Mouse (Mus musculus) cerebellum, adult 2 months (tissue): ENCODE results near the gene Lgals8. TPM values are rescaled to one million over a fixed set of nuclear protein-coding genes. Genes with fewer than 3 reads are reported as not detected.

Source experiments
- DNase-seq, 2 experiments: peaks; one replicate each; pipeline ENCODE4 v3.0.0; 2021
- H3K27ac ChIP-seq: fragments of 200-500 bp; 2 replicates; pipeline ENCODE4 v1.5.1; 2012; ENCODE audit warnings: low read length, control low read depth, inconsistent platforms; ENCODE audit not compliant: insufficient read depth
- H3K27me3 ChIP-seq: fragments of 200-500 bp; 2 replicates; pipeline ENCODE4 v1.6.1; 2012; ENCODE audit warnings: inconsistent platforms, mild to moderate bottlenecking, low read length, moderate library complexity; ENCODE audit not compliant: control insufficient read depth, insufficient read depth
- H3K4me1 ChIP-seq: fragments of 200-500 bp; 2 replicates; pipeline ENCODE4 v1.6.1; 2011; ENCODE audit warnings: low read length; ENCODE audit not compliant: control insufficient read depth, insufficient read depth
- H3K4me3 ChIP-seq: fragments of 200-500 bp; replicated peaks from 2 replicates; pipeline ENCODE3; 2011; ENCODE audit warnings: mild to moderate bottlenecking, low read depth, low read length, control low read depth; ENCODE audit not compliant: insufficient read depth
- CTCF ChIP-seq: fragments of 200-500 bp; IDR thresholded peaks from 2 replicates; pipeline ENCODE4 v1.5.1; 2011; ENCODE audit warnings: low read depth, mild to moderate bottlenecking, control low read depth, low read length, moderate library complexity, borderline replicate concordance; ENCODE audit not compliant: insufficient read depth
- POLR2A ChIP-seq: fragments of 200-500 bp; IDR thresholded peaks from 2 replicates; pipeline ENCODE4 v1.6.1; 2011; ENCODE audit warnings: low read length, control low read depth, borderline replicate concordance; ENCODE audit not compliant: insufficient read depth
- WGBS: fragments of 180-500 bp; shearing (Covaris S2); methylation state at CpG from one replicate; pipeline ENCODE4 v1.1.7; 2018; 5-methylcytosine and 5-hydroxymethylcytosine counted together
- polyA plus RNA-seq: library from polyadenylated mRNA; depleted of rRNA; stranded (reverse); fragments of >200 nt; gene quantifications from 2 replicates; pipeline ENCODE4 v1.2.3, GENCODE M21; 2012

Lgals8 gene
- polyA plus RNA-seq, 1 experiment = 60.3 TPM

GRCm38 (mm10) chr13:12456711-12457110, 8.0 kb downstream of the Lgals8 start:
- H3K27ac ChIP-seq = no peak overlapping the region
- WGBS = 86% methylated on average over 7 of the region's 7 CpGs
- no peak overlapping the region for H3K4me3 ChIP-seq
- no peaks in the 10 kb centered on the region for H3K27me3 ChIP-seq
- peaks cover 15% of the 10 kb centered on the region for H3K4me1 ChIP-seq
- DNase-seq = no peak
- TF ChIP-seq CTCF = no peak
- no peak for TF ChIP-seq POLR2A

- Histone ChIP-seq H3K27me3 (no peaks in the 10 kb centered on the region), H3K4me3 (no peak overlapping the region), H3K27ac (no peak overlapping the region), H3K4me1 (peaks cover 15% of the 10 kb centered on the region)
- 69% methylated on average over 7 of the region's 7 CpGs for WGBS
- no peak for DNase-seq
- TF ChIP-seq CTCF (no peak), POLR2A (no peak)
These were observed 9.9 kb downstream of the Lgals8 start for GRCm38 (mm10) chr13:12454686-12455390.

- no peaks in the 10 kb centered on the region for H3K27me3 ChIP-seq
- H3K27ac ChIP-seq = peak overlapping the region; percentile 49
- no peak overlapping the region for H3K4me3 ChIP-seq
- TF ChIP-seq POLR2A (no peak), CTCF (no peak)
- 20% methylated on average over 14 of the region's 14 CpGs for WGBS
- H3K4me1 ChIP-seq = peaks cover 15% of the 10 kb centered on the region
- DNase-seq = peak; percentile 53 to 68
These were observed 11.6 kb downstream of the Lgals8 start for GRCm38 (mm10) chr13:12453150-12453549.

DNA sequence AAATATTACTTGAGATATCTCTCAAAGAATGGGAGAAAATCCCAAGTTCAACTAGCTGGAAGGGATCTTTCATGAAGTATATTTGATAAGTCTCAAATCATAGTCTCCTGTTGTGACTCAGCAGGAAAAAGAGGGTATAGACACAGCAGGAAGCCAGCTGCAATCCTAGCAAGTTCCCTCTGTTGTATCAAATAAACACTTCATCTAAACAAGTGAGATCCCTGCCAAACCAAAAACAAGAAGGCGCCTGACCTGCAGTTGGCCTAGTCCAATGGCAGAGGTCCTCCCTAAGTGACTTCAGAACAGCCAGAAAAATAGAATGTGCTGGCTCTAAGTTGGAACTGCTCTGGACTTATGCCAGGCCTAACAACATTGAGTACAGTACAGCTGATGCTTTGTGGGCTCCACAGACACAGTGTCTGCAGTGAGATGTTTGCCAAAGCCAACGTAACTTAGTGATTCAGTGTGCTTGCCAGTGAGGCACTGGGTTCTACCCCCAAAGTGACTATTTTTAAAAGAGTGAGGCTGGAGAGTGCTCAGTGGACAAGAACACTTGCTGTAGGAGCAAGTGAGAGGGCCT, 22.6 kb downstream of the Lgals8 start:
- TF ChIP-seq POLR2A (no peak), CTCF (no peak)
- no peak for DNase-seq
- no peaks in the 10 kb centered on the region for H3K27me3 ChIP-seq
- WGBS = 32% methylated on average over 2 of the region's 2 CpGs
- 0 out of 2 replicates have a peak overlapping the region, but pooled peaks have one; percentile 39 for H3K27ac ChIP-seq
- H3K4me1 ChIP-seq = no peaks in the 10 kb centered on the region
- H3K4me3 ChIP-seq = no peak overlapping the region

DNA sequence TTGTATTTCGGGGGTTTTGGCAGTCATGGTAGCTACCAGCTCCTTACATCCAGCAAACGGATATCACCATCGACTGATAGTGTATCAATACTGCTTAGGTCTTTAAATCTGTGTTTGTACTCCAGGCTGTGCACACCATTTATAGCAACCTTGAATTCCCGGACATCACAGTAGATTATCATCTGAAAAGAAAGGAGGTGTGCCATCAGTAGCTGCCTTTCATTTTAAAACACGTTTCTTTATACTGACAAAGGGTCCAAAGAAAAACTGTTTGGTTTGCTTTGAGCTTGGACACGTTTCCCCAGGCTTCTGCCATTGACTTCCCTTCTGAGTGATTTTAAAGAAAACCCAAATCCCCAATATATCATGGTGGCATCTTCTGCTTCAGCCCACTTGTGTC, 23.9 kb downstream of the Lgals8 start:
- no peak overlapping the region for H3K27ac ChIP-seq
- no peaks in the 10 kb centered on the region for H3K4me1 ChIP-seq
- no peak for DNase-seq
- 91% methylated on average over 6 of the region's 6 CpGs for WGBS
- no peak overlapping the region for H3K4me3 ChIP-seq
- H3K27me3 ChIP-seq = no peaks in the 10 kb centered on the region
- TF ChIP-seq POLR2A (no peak), CTCF (no peak)

DNA sequence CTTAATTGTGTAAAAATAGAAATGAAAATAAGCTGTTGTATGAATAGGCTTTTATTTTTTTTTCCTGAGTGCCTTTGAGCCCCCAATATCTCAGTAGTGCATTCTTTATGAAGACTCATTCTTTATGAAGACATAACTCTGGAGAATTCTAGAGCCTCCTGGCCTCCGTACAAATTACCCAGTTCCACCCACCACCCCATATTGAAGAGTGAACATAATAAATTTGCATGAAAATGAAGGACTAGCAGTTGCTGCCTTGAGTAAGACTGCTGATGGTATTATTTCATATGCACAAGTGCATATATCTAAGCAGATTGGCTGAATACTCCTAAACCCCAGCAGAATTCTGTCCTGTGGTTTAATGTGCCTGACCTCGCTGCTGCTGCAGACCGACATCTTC, 25.2 kb downstream of the Lgals8 start:
- WGBS = 86% methylated on average over 3 of the region's 3 CpGs
- no peak for DNase-seq
- Histone ChIP-seq H3K27me3 (no peaks in the 10 kb centered on the region), H3K4me1 (no peaks in the 10 kb centered on the region), H3K27ac (no peak overlapping the region), H3K4me3 (no peak overlapping the region)
- no peak for TF ChIP-seq POLR2A
- TF ChIP-seq CTCF = no peak

DNA sequence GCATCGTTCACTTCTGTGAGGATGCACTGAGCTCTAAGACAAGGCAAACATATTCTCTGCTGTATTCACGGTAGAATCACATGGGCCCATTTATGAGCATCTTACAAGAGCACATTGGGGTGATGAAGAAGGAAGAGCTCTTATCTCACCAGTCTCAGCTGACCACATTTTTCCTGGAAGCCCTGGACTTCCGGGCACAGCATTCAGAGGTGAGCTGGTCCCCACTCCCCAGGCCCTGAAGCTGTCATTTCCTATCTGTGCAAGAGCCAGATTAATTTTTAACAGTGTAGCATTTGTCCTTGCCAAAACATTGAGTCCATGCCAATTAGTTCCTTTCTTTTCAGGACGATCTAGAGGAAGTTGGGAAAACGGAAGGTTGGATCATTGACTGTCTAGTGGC, 30.9 kb downstream of the Lgals8 start:
- TF ChIP-seq CTCF (no peak), POLR2A (no peak)
- Histone ChIP-seq H3K27me3 (no peaks in the 10 kb centered on the region), H3K27ac (no peak overlapping the region), H3K4me3 (no peak overlapping the region), H3K4me1 (no peaks in the 10 kb centered on the region)
- DNase-seq = no peak
- WGBS = 77% methylated on average over 5 of the region's 5 CpGs

GRCm38 (mm10) chr13:12428556-12428955, 36.2 kb downstream of the Lgals8 start:
- no peak for TF ChIP-seq POLR2A
- no peak for TF ChIP-seq CTCF

More at GRCm38 (mm10) chr13:12428556-12428955, 36.2 kb downstream of the Lgals8 start:
- Histone ChIP-seq H3K4me3 (no peak overlapping the region), H3K27me3 (no peaks in the 10 kb centered on the region), H3K27ac (no peak overlapping the region), H3K4me1 (no peaks in the 10 kb centered on the region)
- 93% methylated on average over 13 of the region's 13 CpGs for WGBS
- DNase-seq = no peak
